Mouse (Mus musculus) G1E (cell line): ENCODE measurements at regions not wholly inside any gene's neighbourhood (a gene's known extent, or its start where the extent isn't known, plus 50 kb on each side); places are given as distances from the start of the nearest gene placed in this dataset.

ENCODE experiments used
- ATAC-seq: 2 replicates; pipeline ENCODE4 v1.8.0; 2016; ENCODE audit warnings: mild to moderate bottlenecking; ENCODE audit not compliant: insufficient number of reproducible peaks, poor library complexity, low FRiP score, severe bottlenecking; ENCODE audit errors: extremely low read depth
- DNase-seq: peaks from one replicate; pipeline ENCODE4 v3.0.0; 2012; ENCODE audit warnings: low spot score
- H3K27me3 ChIP-seq: 2 replicates; pipeline ENCODE4 v1.6.1; 2012; ENCODE audit warnings: mild to moderate bottlenecking, low read length, inconsistent platforms; ENCODE audit not compliant: insufficient read depth
- H3K36me3 ChIP-seq: replicated peaks from 2 replicates; pipeline ENCODE3; 2012; ENCODE audit warnings: mild to moderate bottlenecking, inconsistent platforms
- H3K4me1 ChIP-seq: 2 replicates; pipeline ENCODE4 v1.6.1; 2012; ENCODE audit warnings: low read depth, low read length, inconsistent platforms, mixed read lengths; ENCODE audit not compliant: insufficient read depth
- H3K4me3 ChIP-seq: 2 replicates; pipeline ENCODE4 v1.5.1; 2012; ENCODE audit warnings: low read depth, mild to moderate bottlenecking, inconsistent platforms, low read length, moderate library complexity, mixed read lengths
- H3K9me3 ChIP-seq: replicated peaks from 2 replicates; pipeline ENCODE4 v1.6.1; 2012; ENCODE audit warnings: inconsistent platforms
- CTCF ChIP-seq: IDR thresholded peaks from 2 replicates; pipeline ENCODE4 v1.5.1; 2012; ENCODE audit warnings: low read depth, low read length, inconsistent platforms, mixed read lengths
- GATA1 ChIP-seq: IDR thresholded peaks from 2 replicates; pipeline ENCODE4 v1.6.1; 2012; ENCODE audit warnings: borderline replicate concordance, low read length, inconsistent platforms, mixed read lengths
- GATA2 ChIP-seq: IDR thresholded peaks from 2 replicates; pipeline ENCODE4 v1.6.1; 2012; ENCODE audit warnings: low read depth, low read length, inconsistent platforms, borderline replicate concordance
- POLR2AphosphoS5 ChIP-seq: IDR thresholded peaks from 2 replicates; pipeline ENCODE4 v1.6.1; 2012; ENCODE audit warnings: low read depth, low read length, inconsistent platforms; ENCODE audit not compliant: insufficient replicate concordance
- TAL1 ChIP-seq: conservative IDR thresholded peaks from 2 replicates; pipeline ENCODE4 v1.6.1; 2012; ENCODE audit warnings: low read depth, low read length, inconsistent platforms, mixed read lengths

DNA sequence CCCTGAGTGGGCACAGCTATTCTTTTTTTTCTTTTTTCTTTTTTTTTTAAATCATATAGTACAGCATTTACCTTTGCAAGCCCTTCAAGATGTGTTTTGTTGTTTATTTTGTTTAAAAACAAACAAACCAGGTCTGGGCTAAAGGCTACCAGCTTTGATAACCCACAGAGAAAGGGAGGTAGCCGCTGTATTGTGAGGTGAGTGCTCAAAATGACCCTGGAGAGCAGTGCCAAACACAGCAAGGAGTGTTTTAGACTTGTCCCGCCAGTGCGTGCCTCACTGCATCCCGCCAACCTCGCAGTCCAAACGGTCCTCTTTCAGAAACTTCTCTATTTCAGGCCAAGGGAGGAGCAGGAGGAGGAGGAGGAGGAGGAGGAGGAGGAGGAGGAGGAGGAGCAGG, 152.0 kb upstream of the Ctnnb1 start:
- Histone ChIP-seq H3K4me3 (no peak overlapping the region; the same call in 1 of the 2 replicates), H3K9me3 (no peaks in the 10 kb centered on the region), H3K36me3 (no peaks in the 10 kb centered on the region), H3K27me3 (peaks cover 10% of the 10 kb centered on the region), H3K4me1 (peaks cover 45% of the 10 kb centered on the region)
- no peak for DNase-seq
- ATAC-seq = peak; percentile 5; the same call in 1 of the 2 replicates
- no peak for TF ChIP-seq TAL1
- TF ChIP-seq CTCF = no peak
- TF ChIP-seq GATA1 = no peak

DNA sequence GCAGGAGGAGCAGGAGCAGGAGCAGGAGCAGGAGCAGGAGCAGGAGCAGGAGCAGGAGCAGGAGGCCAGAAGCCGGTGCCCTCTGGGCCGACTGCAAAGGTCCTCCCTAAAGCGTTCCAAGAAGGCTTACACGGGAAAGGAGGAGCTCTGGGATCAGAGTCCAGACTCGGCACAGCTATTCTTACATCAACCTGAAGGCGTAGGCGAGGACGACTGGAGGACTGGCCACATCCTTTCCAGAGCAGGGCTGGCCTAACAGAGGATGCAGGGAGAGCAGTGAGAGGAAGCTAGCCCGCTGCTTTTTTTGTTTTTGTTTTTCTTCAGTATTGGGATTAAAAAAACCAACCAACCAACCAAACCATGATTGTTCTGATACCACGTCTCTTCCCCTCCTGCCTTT, 151.5 kb upstream of the Ctnnb1 start:
- H3K36me3 ChIP-seq = no peaks in the 10 kb centered on the region
- H3K4me3 ChIP-seq = no peak overlapping the region
- ATAC-seq (no peak), DNase-seq (no peak)
- no peak for TF ChIP-seq POLR2AphosphoS5
- no peak for TF ChIP-seq GATA1
- TF ChIP-seq TAL1 = no peak
- no peak for TF ChIP-seq GATA2
- peaks cover 10% of the 10 kb centered on the region for H3K27me3 ChIP-seq
- H3K9me3 ChIP-seq = no peaks in the 10 kb centered on the region
- H3K4me1 ChIP-seq = peaks cover 40% of the 10 kb centered on the region

DNA sequence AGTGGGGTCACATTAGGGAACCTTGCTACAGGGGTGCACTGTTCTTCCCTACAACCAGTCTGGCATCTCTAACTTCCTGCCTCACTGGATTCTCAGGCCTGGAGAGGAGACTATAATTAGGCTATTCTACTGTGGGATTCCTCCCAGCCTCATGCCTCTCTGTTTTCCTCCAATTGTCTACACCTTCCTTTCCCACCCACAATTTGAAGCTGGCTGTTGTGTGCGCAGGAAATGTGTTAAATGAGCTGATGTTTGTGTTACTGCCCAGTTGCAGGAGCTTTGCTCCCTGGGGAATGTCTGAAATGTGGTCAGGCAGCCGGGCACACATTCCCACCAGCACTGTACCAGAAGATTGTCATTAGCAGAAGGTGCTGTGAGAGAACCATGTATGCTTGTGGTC, 150.6 kb upstream of the Ctnnb1 start:
- ATAC-seq (no peak), DNase-seq (no peak)
- Histone ChIP-seq H3K27me3 (peaks cover 13% of the 10 kb centered on the region), H3K4me3 (no peak overlapping the region), H3K9me3 (no peaks in the 10 kb centered on the region), H3K4me1 (peaks cover 36% of the 10 kb centered on the region), H3K36me3 (no peaks in the 10 kb centered on the region)
- TF ChIP-seq CTCF (no peak), GATA1 (no peak), TAL1 (no peak)

DNA sequence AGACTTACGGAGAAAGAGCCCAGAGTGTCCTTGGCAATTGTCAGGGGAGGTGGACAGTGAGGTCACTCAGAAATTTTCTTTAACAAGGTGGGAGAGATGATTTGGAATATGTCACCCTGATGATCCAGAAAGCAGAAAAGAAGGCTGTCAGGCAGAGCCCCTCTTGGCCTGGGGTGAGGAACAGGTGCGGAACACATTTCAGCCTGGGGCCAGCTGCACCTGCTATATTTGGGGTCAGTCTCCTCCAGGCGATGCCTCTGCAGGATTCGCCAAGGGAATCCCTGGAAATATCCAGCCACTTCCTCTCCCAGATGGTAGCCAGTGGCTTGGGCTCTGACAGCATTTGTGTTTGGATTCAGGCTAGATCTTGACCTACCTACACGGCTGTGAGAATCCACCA, 134.8 kb upstream of the Ctnnb1 start:
- ATAC-seq = no peak
- DNase-seq = no peak
- H3K36me3 ChIP-seq = no peaks in the 10 kb centered on the region
- peaks cover 12% of the 10 kb centered on the region for H3K27me3 ChIP-seq
- H3K9me3 ChIP-seq = peaks cover 6% of the 10 kb centered on the region
- TF ChIP-seq GATA1 (no peak), POLR2AphosphoS5 (no peak), TAL1 (no peak), CTCF (no peak), GATA2 (no peak)
- no peak overlapping the region for H3K4me3 ChIP-seq
- no peaks in the 10 kb centered on the region for H3K4me1 ChIP-seq

DNA sequence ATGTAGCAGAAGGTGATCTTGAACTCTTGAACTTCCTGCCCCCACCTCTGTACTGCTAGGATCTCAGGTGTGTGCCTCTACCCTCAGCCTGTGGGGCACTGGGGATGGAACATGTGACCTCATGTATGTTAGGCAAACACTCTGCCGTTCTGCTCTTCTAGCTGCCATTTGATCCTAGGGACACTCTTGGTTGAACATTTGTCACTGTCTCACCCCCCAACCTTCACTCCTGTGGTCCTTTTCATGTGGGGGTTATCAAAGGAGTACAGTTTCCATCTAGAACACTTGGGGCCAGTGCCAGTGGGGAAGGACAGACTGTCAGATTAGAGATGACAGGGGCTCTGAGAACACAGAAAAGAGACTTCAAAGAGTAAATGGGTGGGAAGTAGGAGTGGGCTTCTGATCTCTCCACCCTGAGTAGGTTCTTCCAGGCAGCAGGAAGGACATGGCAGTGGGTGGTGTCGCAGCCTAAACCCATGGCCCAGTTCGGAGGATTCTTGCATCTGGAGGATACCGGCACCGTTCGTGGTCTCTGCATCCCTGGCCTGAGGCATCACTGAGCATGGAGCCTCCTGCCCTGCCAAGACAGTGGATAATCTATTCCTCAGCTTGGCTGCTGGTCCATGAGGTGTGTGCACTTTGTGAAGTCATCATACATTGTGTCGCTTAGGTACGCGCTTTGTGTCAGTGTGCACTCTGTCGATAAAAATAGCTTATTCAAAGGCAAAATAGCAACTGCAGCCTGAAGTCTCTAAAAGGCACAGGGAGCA, 132.7 kb upstream of the Ctnnb1 start:
- H3K9me3 ChIP-seq = peaks cover 6% of the 10 kb centered on the region
- no peak overlapping the region for H3K4me3 ChIP-seq
- no peak for DNase-seq
- H3K4me1 ChIP-seq = no peaks in the 10 kb centered on the region
- no peaks in the 10 kb centered on the region for H3K36me3 ChIP-seq
- ATAC-seq = no peak
- peaks cover 10% of the 10 kb centered on the region for H3K27me3 ChIP-seq
- TF ChIP-seq GATA2 (no peak), TAL1 (no peak)

DNA sequence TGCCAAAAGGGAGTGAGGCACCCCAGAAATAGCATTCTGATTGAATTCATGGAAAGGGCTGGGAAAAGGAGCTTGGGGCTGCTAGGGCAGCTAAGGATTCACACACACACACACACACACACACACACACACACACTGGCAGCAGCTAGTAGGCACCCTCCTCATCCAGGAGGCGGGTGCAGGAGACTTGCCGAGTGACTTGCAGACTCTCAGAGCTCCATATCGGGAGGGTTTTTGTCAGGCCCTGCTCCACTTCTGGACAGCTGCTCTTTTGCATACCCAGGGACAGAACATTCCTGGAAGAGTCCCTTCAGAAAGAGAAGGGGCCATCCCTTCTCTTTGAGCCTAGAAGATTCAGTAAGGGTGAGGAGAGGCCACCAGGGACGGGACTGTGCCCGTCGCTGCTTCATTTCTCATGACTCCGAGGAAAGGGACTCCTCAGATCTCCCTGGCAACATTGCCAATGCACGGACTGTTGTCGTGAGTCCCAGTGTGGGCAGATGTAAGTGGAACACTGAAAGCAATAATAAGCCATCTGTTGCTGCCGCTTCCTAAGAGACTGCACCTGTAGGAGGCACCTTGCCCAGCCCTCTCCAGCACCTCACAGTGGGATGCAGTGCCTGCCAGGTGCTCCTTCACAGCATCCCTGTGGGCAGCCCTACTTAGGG, 130.9 kb upstream of the Ctnnb1 start:
- TF ChIP-seq TAL1 = no peak
- TF ChIP-seq POLR2AphosphoS5 = no peak
- TF ChIP-seq CTCF = no peak
- TF ChIP-seq GATA2 = no peak
- TF ChIP-seq GATA1 = no peak
- Histone ChIP-seq H3K36me3 (no peaks in the 10 kb centered on the region), H3K27me3 (peaks cover 3% of the 10 kb centered on the region), H3K4me3 (no peak overlapping the region), H3K9me3 (no peaks in the 10 kb centered on the region), H3K4me1 (no peaks in the 10 kb centered on the region)
- no peak for DNase-seq
- no peak for ATAC-seq
